Mouse (Mus musculus) embryonic fibroblast, embryonic 13.5 days (primary cell): ENCODE results near the gene Erbb4. TPM values are rescaled to one million over a fixed set of nuclear protein-coding genes. Genes with fewer than 3 reads are reported as not detected.

Source experiments
- H3K27ac ChIP-seq: 2 replicates; pipeline ENCODE4 v1.5.1; 2012; ENCODE audit warnings: low read length, control low read depth, inconsistent platforms; ENCODE audit not compliant: insufficient read depth
- H3K4me1 ChIP-seq: 2 replicates; pipeline ENCODE4 v1.6.1; 2011; ENCODE audit warnings: low read length; ENCODE audit not compliant: control insufficient read depth, insufficient read depth
- H3K4me3 ChIP-seq: 2 replicates; pipeline ENCODE4 v1.5.1; 2011; ENCODE audit warnings: mild to moderate bottlenecking, control low read depth, low read length; ENCODE audit not compliant: insufficient read depth
- CTCF ChIP-seq: IDR thresholded peaks from 2 replicates; pipeline ENCODE4 v1.5.1; 2011; ENCODE audit warnings: mild to moderate bottlenecking, control low read depth, low read length, moderate library complexity, borderline replicate concordance; ENCODE audit not compliant: insufficient read depth
- POLR2A ChIP-seq: IDR thresholded peaks from 2 replicates; pipeline ENCODE4 v1.6.1; 2011; ENCODE audit warnings: low read depth, mild to moderate bottlenecking, control low read depth, low read length, moderate library complexity
- polyA plus RNA-seq: library from polyadenylated mRNA; stranded (reverse); fragments of >200 nt; gene quantifications from 2 replicates; pipeline ENCODE4 v1.2.4, GENCODE M21; 2011; ENCODE audit warnings: low read depth; ENCODE audit not compliant: missing spikeins, insufficient read length

Gene Erbb4
- polyA plus RNA-seq, 1 experiment: 0.26 TPM

DNA sequence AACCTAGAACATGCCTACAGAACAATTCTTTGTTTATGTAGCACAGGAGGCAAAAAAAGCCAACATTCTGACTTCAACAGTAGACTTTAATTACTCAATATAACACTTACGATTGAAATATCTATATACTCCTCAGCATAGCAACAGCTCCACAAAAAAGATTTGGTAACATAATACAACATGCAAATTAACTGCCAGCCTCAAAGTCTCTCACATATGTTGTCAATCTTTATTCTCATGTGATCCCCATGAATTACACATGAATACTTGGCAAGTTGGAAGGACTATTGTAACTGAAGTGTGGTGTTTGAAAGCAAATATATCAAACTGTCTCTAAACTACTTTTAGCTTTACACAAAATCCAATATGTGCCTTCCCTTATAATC is 234.2 kb downstream of the Erbb4 start:
- TF ChIP-seq CTCF (no peak), POLR2A (no peak)
- H3K4me3 ChIP-seq: no peak overlapping the region
- no peaks in the 10 kb centered on the region for H3K4me1 ChIP-seq
- no peak overlapping the region for H3K27ac ChIP-seq

DNA sequence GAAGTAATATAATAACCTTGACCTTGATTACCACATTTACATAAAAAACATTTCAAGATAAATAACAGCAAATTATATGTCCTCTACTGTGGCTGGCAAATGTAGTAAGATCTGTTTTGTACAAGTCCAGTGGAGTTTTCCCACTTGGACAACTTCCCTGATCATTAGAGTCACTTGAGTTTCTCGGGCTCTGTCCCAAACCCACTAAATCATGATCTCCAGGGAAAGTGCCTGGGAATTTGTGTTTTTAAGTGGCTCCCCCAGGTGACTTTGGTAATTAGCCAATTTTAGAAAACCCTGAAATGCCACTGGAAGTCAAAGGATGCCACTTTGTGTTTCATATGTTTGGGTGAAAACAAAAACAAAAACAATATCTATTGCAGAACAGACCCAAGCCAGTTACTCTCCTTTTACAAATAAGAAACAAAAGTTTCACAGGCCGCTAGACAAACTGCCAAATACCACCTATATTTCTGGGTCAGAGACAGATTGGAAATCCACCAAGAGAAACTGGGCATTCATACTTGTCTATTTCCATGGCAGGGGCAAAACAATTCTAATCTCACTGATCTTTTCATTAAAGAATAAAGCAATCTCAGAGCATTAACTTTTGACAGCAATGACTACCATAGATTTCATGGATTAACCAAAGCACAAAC is 234.8 kb downstream of the Erbb4 start:
- no peaks in the 10 kb centered on the region for H3K4me1 ChIP-seq
- TF ChIP-seq POLR2A (no peak), CTCF (no peak)
- H3K27ac ChIP-seq: no peak overlapping the region
- H3K4me3 ChIP-seq: no peak overlapping the region

DNA sequence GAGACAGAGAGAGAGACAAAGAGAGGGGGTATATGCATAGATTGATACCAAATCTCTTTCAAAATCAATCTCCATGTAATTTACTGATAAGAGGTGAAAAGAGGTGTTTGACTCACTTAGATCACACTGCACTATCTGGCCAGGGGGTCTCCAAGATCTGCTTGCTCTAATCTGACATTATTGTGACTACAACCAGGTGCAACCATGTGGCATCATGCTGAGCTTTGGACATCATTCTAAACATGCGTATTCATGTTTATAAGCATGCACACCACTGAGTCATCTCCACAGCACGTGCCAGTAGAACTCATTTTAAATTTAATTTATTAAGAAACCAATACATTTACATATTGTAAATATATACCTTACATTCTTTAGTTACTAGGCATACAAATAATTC is 247.5 kb downstream of the Erbb4 start:
- H3K27ac ChIP-seq: no peak overlapping the region
- TF ChIP-seq CTCF (no peak), POLR2A (no peak)
- H3K4me3 ChIP-seq: no peak overlapping the region
- H3K4me1 ChIP-seq: no peaks in the 10 kb centered on the region

DNA sequence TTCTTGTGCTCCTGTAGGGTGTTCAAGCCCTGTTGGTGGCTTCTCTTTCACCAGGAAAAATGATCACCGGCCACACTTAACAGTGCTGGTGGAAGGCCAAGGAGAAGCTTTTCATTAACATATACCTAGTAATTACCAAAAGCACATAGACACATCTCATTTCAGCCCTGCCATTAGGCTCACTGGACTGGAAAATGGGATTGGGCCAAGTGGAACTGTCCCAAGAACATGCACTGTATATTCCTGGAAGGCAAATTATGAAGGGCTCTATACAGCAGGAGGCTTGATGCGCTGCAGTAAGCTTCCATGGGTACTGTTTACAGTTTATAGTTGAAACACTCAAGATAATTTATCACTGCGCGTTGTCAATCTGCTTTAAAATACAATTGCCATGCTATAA is 248.4 kb downstream of the Erbb4 start:
- Histone ChIP-seq H3K27ac (no peak overlapping the region), H3K4me3 (no peak overlapping the region), H3K4me1 (no peaks in the 10 kb centered on the region)
- TF ChIP-seq POLR2A (no peak), CTCF (no peak)

DNA sequence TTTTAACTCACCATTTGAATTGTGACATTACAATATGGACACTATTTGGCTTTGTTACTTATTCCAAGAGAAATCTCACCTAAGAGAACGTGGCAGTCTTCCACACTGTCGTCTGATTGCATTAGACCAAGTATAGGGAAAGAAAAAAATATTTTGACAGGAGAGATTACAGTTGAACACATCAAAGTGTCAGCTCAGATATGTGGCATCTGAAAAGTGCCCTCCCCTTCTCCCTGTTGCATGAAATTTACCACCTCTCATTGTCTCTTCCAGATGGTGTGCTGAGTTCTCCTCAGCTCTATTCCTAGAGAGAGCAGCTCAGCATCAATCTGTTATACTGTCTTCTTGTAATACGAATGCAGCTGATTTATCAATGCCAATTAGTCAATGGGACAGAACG is 268.5 kb downstream of the Erbb4 start:
- Histone ChIP-seq H3K27ac (no peak overlapping the region), H3K4me3 (no peak overlapping the region)
- no peak for TF ChIP-seq POLR2A
- TF ChIP-seq CTCF: no peak

DNA sequence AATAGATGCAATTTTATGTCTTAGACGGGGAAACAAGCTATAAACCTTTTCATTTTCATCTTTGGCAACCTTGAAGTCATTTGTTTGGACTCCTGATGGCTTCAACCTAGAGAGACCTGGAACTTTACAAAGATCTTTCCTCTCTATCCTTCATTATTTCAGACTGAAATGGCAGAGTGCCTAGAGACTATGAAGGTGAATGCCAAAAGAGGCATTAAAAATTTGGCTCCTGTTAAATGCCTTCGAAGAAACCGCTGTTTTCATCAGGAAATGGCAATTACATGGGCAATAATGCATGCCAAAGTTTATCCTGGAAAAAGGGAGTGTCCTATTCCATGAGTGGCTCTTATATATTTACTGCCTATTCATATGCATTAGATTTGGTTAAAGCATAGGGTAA is 273.2 kb downstream of the Erbb4 start:
- TF ChIP-seq CTCF (no peak), POLR2A (no peak)
- no peak overlapping the region for H3K27ac ChIP-seq
- no peak overlapping the region for H3K4me3 ChIP-seq
- H3K4me1 ChIP-seq: peaks cover 2% of the 10 kb centered on the region; the same call in 1 of the 2 replicates

More for the DNA sequence above, 268.5 kb downstream of the Erbb4 start:
- H3K4me1 ChIP-seq: no peaks in the 10 kb centered on the region

DNA sequence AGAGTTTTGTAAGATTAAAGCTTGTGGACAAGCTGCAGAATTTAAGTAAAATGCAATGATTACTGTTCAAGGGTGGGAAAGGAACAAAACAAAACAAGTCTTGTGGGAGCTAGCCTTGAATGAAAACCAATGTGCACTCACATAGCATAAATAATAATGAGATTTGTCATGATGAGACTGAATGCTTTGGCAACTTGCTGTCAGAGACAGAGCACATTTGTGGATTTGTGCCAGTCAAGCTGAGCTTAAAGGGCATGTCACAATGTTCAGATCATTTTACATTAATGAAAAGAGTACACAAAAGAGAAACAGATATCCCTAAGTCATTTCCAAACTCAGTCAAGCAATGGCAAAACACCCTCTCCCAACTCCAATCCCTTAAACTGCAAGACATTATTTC is 275.8 kb downstream of the Erbb4 start:
- Histone ChIP-seq H3K4me3 (no peak overlapping the region), H3K4me1 (peaks cover 2% of the 10 kb centered on the region; the same call in 1 of the 2 replicates), H3K27ac (no peak overlapping the region)
- no peak for TF ChIP-seq CTCF
- no peak for TF ChIP-seq POLR2A

DNA sequence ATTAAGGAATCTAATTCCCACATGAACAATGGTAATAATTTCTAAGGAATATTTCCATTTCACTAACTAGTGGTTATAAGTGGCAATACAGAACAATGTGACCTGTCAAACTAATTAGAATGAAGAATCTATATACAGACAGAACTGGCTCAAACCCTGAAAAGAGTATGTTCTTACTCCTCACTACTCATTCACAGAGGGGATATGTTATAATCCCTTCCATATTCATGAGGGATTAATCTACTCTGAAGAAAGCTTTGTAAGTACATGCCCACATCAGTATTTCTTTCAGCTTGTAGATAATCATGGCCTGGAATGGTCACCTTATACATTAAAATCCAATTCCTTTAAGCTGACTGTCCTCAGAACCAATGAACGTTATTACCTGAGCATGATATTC is 276.3 kb downstream of the Erbb4 start:
- peaks cover 2% of the 10 kb centered on the region; the same call in 1 of the 2 replicates for H3K4me1 ChIP-seq
- no peak overlapping the region for H3K27ac ChIP-seq
- H3K4me3 ChIP-seq: no peak overlapping the region
- TF ChIP-seq CTCF: no peak
- no peak for TF ChIP-seq POLR2A

DNA sequence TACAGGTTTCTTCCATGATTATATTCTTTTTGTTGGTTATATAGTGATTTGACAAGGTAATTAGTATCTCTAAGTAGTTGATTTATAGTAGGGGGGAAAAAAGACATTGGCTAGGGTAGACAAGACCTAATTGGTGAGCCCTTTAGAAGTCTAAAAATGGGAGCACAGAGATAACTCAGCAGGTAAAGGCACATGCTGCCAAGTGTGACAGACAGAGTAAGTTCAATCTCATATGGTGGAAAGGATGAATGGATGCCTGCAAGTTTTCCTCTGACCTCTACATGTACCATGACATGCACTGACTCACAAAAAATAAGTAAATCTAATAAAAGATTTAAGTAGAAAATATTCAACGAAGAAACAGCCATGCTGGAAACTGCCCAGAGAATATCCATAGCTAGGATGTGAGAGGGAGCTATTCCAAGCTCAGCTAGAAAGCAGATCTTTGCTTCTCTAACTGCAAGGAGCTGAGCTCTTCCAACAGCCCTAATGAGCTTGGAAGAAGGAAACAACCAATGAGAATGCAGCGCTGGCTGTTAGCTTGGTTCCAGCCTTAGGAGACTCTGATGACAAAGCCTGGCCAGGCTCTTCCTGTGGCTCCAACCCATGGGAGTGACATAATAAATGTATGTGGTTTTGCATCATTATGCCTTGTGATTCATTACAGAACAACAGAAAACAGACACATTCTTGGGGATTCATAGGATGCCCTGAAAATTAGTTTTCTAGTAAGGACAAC is 277.2 kb downstream of the Erbb4 start:
- TF ChIP-seq POLR2A (no peak), CTCF (no peak)
- Histone ChIP-seq H3K4me1 (peaks cover 2% of the 10 kb centered on the region; the same call in 1 of the 2 replicates), H3K27ac (no peak overlapping the region), H3K4me3 (no peak overlapping the region)

DNA sequence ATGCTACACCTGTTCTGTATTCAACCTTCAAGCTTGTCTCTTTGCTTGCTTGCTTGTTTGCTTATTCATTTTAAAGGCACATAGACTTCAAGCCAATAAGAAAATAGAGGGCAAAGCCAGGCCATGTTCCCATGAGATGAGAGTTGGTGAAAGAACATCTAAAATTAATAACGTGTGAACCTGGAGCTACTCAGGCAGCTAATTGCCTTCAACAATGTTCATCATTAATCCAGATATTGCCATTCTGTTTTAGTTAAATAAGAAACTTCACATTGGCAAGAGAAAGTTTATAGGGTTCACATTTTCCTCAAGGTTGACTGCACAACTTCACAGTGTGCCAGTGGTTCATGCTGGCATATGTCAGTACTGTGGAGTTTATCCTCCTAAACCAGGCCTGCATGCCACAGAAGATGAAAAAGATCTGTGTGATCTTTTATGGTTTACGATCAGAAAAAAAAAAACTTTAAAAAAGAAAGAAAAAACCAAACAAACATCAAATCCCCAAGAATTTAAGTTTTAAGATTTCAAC is 284.7 kb downstream of the Erbb4 start:
- H3K4me1 ChIP-seq: no peaks in the 10 kb centered on the region
- no peak for TF ChIP-seq POLR2A
- TF ChIP-seq CTCF: no peak
- H3K27ac ChIP-seq: no peak overlapping the region
- no peak overlapping the region for H3K4me3 ChIP-seq
